Mouse (Mus musculus): Measurements from ENCODE around the gene Iqgap3.

Iqgap3 gene

GRCm38 (mm10) chr3:88150061-88150998 lies 68.6 kb downstream of the Iqgap3 start:
- peak; percentile 42 for ATAC-seq (ENCODE audit: low TSS enrichment)

GRCm38 (mm10) chr3:88150999-88151364 lies 69.2 kb downstream of the Iqgap3 start:
- ATAC-seq (ENCODE audit: low TSS enrichment), result no peak

GRCm38 (mm10) chr3:88152056-88152455 lies 70.3 kb downstream of the Iqgap3 start:
- peak; percentile 67 for ATAC-seq (ENCODE audit: low TSS enrichment)

GRCm38 (mm10) chr3:88153290-88154011 lies 71.7 kb downstream of the Iqgap3 start:
- ATAC-seq (ENCODE audit: low TSS enrichment), result no peak

GRCm38 (mm10) chr3:88154236-88154635 lies 72.5 kb downstream of the Iqgap3 start:
- ATAC-seq (ENCODE audit: low TSS enrichment), result no peak

- ATAC-seq (ENCODE audit: low TSS enrichment), result no peak
These were observed 75.0 kb downstream of the Iqgap3 start for GRCm38 (mm10) chr3:88156817-88157216.

- no peak for ATAC-seq (ENCODE audit: low TSS enrichment)
These were observed 76.2 kb downstream of the Iqgap3 start for GRCm38 (mm10) chr3:88157771-88158597.

- no peak for ATAC-seq (ENCODE audit: low TSS enrichment)
These were observed 77.2 kb downstream of the Iqgap3 start for GRCm38 (mm10) chr3:88158991-88159390.

- ATAC-seq (ENCODE audit: low TSS enrichment), result no peak
These were observed 79.1 kb downstream of the Iqgap3 start for GRCm38 (mm10) chr3:88160856-88161255.

GRCm38 (mm10) chr3:88162259-88162658 lies 80.5 kb downstream of the Iqgap3 start:
- peak; percentile 66 for ATAC-seq (ENCODE audit: low TSS enrichment)

GRCm38 (mm10) chr3:88162811-88163210 lies 81.0 kb downstream of the Iqgap3 start:
- ATAC-seq (ENCODE audit: low TSS enrichment), result no peak

- ATAC-seq (ENCODE audit: low TSS enrichment), result no peak
These were observed 82.1 kb downstream of the Iqgap3 start for GRCm38 (mm10) chr3:88163847-88164246.

GRCm38 (mm10) chr3:88164263-88164662 lies 82.5 kb downstream of the Iqgap3 start:
- ATAC-seq (ENCODE audit: low TSS enrichment), result no peak

GRCm38 (mm10) chr3:88166056-88166455 lies 84.3 kb downstream of the Iqgap3 start:
- ATAC-seq (ENCODE audit: low TSS enrichment), result no peak

GRCm38 (mm10) chr3:88170361-88170760 lies 88.6 kb downstream of the Iqgap3 start:
- ATAC-seq (ENCODE audit: low TSS enrichment), result no peak

All from frontal cortex, adult (tissue).